16 mouse cellular contexts compared by ENCODE assay signal in genomic region chr5:117118220-117118619, GRCm38 (mm10). TPM values are rescaled to one million over a fixed set of nuclear protein-coding genes. Genes with fewer than 3 reads are reported as not detected.
DNase-seq lines count a peak whose midpoint lies in the region; ATAC-seq and TF ChIP-seq lines count a peak whose summit lies in the region.
"Had no signal": no experiment of that assay in that cellular context is flagged by ENCODE, and none has a peak within 500 bp of the region (broad histone marks: within the 10 kb centered on the region; RNA-seq: fewer than 3 reads in every experiment).

No protein-coding gene starts in this region.

- no peaks in the 10 kb centered on the region for H3K27me3 ChIP-seq in liver, adult 2 months (ENCODE audit: control insufficient read depth, insufficient read depth, low read length)
- no peaks in the 10 kb centered on the region for H3K27me3 ChIP-seq in liver, embryonic 11.5 days (replicated peaks; ENCODE audit: control insufficient read depth, insufficient read depth, low read length)
- no peaks in the 10 kb centered on the region for H3K27me3 ChIP-seq in liver, embryonic 16.5 days (ENCODE audit: control insufficient read depth, insufficient read depth, low read depth, low read length)
- peaks cover 28% of the 10 kb centered on the region for H3K27me3 ChIP-seq in limb, embryonic 10.5 days (ENCODE audit: low read depth, poor library complexity, severe bottlenecking)

- H3K27ac ChIP-seq in liver, adult 2 months (replicated peaks; ENCODE audit: insufficient read depth, low read depth, low read length), result peak overlapping the region; percentile 95
- peak overlapping the region; percentile 25; the same call in 1 of the 2 replicates for H3K27ac ChIP-seq in liver, embryonic 11.5 days (ENCODE audit: low read depth, low read length)
- H3K27ac ChIP-seq in liver, embryonic 16.5 days (ENCODE audit: low read length), result peak overlapping the region; percentile 92
- H3K27ac ChIP-seq in limb, embryonic 10.5 days, result no peak overlapping the region
- H3K27ac ChIP-seq: embryonic facial prominence, embryonic 12.5 days; forebrain, embryonic 13.5 days; hindbrain, embryonic 12.5 days; hindbrain, postnatal 0 days had no signal

- ATAC-seq in liver, embryonic 11.5 days (replicated peaks; ENCODE audit: low FRiP score), result no peak
- no peak for ATAC-seq in liver, embryonic 16.5 days (ENCODE audit: low read depth)
- ATAC-seq: forebrain, embryonic 13.5 days; forebrain, postnatal 0 days; hindbrain, postnatal 0 days had no signal

- TF ChIP-seq CTCF in liver, adult 2 months (IDR thresholded peaks at IDR 0.05; ENCODE audit: low read depth, low read length), result no peak

- H3K79me2 ChIP-seq in liver, adult 2 months (ENCODE audit: control insufficient read depth, insufficient read depth, low read length), result peaks cover 30% of the 10 kb centered on the region; the same call in 1 of the 2 replicates

- WGBS in liver, adult 2 months, result 32% methylated on average over 2 of the region's 2 CpGs
- 77% methylated on average over 2 of the region's 2 CpGs for WGBS in liver, embryonic 11.5 days
- WGBS in liver, embryonic 16.5 days (ENCODE audit: insufficient replicate concordance), result 46% methylated on average over 2 of the region's 2 CpGs
- 88% methylated on average over 2 of the region's 2 CpGs for WGBS in limb, embryonic 10.5 days

- no peak for TF ChIP-seq POLR2A in liver, adult 2 months (IDR thresholded peaks at IDR 0.05; ENCODE audit: extremely low read depth, insufficient read depth, low read length)

- H3K9me3 ChIP-seq in liver, embryonic 11.5 days (ENCODE audit: control insufficient read depth, low read length), result no peaks in the 10 kb centered on the region
- H3K9me3 ChIP-seq in liver, embryonic 16.5 days (replicated peaks; ENCODE audit: control insufficient read depth, low read length), result no peaks in the 10 kb centered on the region
- H3K9me3 ChIP-seq in limb, embryonic 10.5 days (replicated peaks), result no peaks in the 10 kb centered on the region
- H3K9me3 ChIP-seq: embryonic facial prominence, embryonic 12.5 days; forebrain, embryonic 13.5 days; heart, embryonic 10.5 days; hindbrain, embryonic 12.5 days had no signal

- no peak for DNase-seq in liver, adult 2 months (ENCODE audit: extremely low read depth, low read depth, low spot score)
- DNase-seq in liver, result no peak
- DNase-seq in liver, embryonic 11.5 days (ENCODE audit: low spot score), result no peak
- no peak for DNase-seq in thymus, postnatal 4 days
- DNase-seq in limb, embryonic 10.5 days (ENCODE audit: low spot score), result no peak
- DNase-seq: adrenal gland, postnatal 10 days; cerebellum, adult 11 months; cerebellum, adult 8-10 months; embryo, embryonic 11 days; forebrain, postnatal 0 days had no signal

- no peak overlapping the region for H3K4me3 ChIP-seq in liver, adult 2 months (ENCODE audit: insufficient read depth, low read depth, low read length)
- no peak overlapping the region for H3K4me3 ChIP-seq in liver, embryonic 11.5 days (ENCODE audit: low read depth, low read length)
- H3K4me3 ChIP-seq in liver, embryonic 16.5 days (ENCODE audit: low read depth, low read length), result no peak overlapping the region
- H3K4me3 ChIP-seq in limb, embryonic 10.5 days, result no peak overlapping the region
- H3K4me3 ChIP-seq: embryonic facial prominence, embryonic 12.5 days; forebrain, embryonic 13.5 days; hindbrain, embryonic 12.5 days had no signal

- H3K9ac ChIP-seq in liver, adult 2 months (ENCODE audit: low read depth, low read length), result no peak overlapping the region
- no peak overlapping the region for H3K9ac ChIP-seq in liver, embryonic 11.5 days (ENCODE audit: low read depth, low read length)
- H3K9ac ChIP-seq in liver, embryonic 16.5 days (ENCODE audit: low read depth, low read length), result no peak overlapping the region
- H3K9ac ChIP-seq: embryonic facial prominence, embryonic 12.5 days; forebrain, embryonic 13.5 days; forebrain, postnatal 0 days; hindbrain, embryonic 12.5 days had no signal

- peaks cover 22% of the 10 kb centered on the region for H3K4me1 ChIP-seq in liver, adult 2 months (ENCODE audit: control insufficient read depth, insufficient read depth, low read length)
- peaks cover 30% of the 10 kb centered on the region for H3K4me1 ChIP-seq in liver, embryonic 11.5 days (replicated peaks; ENCODE audit: control insufficient read depth, insufficient read depth, low read length)
- peaks cover 45% of the 10 kb centered on the region for H3K4me1 ChIP-seq in liver, embryonic 16.5 days (ENCODE audit: control insufficient read depth, low read depth, low read length)
- peaks cover 24% of the 10 kb centered on the region for H3K4me1 ChIP-seq in limb, embryonic 10.5 days

- H3K4me2 ChIP-seq in liver, embryonic 11.5 days, result peak overlapping the region; percentile 77
- H3K4me2 ChIP-seq in liver, embryonic 16.5 days (ENCODE audit: low read depth, low read length), result peak overlapping the region; percentile 77; the same call in 1 of the 2 replicates
- H3K4me2 ChIP-seq: embryonic facial prominence, embryonic 12.5 days had no signal

- peaks cover 3% of the 10 kb centered on the region; the same call in 1 of the 2 replicates for H3K36me3 ChIP-seq in liver, adult 2 months (ENCODE audit: control insufficient read depth, insufficient read depth, low read length)
- peaks cover 4% of the 10 kb centered on the region for H3K36me3 ChIP-seq in liver, embryonic 11.5 days (ENCODE audit: control insufficient read depth, insufficient read depth, low read length)
- H3K36me3 ChIP-seq in liver, embryonic 16.5 days (ENCODE audit: control insufficient read depth, insufficient read depth), result peaks cover 2% of the 10 kb centered on the region; the same call in 1 of the 2 replicates
- peaks cover 7% of the 10 kb centered on the region for H3K36me3 ChIP-seq in limb, embryonic 10.5 days

RNA-seq across cellular contexts. Expression of gene Taok3, which starts 1.7 kb away (rescaled TPM):
- total RNA-seq in liver, adult 2 months (2014; rRNA removed), result 23.0 and 27.9 TPM in 2 replicates
- 14.7 and 16.2 TPM in 2 replicates for polyA plus RNA-seq in liver, adult 2 months (2012; rRNA removed)
- polyA plus RNA-seq in liver, embryonic 11.5 days (2014; fragmentation: Nextera tagmentation; extraction: Ambion mirVana), result 69.3 and 73.6 TPM in 2 replicates
- 39.9 and 41.8 TPM in 2 replicates for polyA plus RNA-seq in liver, embryonic 16.5 days (2015; fragmentation: Nextera tagmentation; extraction: Ambion mirVana)
- 5.5 and 6.2 TPM in 2 replicates for polyA plus RNA-seq in limb, embryonic 10.5 days (2016; fragmentation: Nextera tagmentation; extraction: Ambion mirVana)

RNA-seq across cellular contexts. Expression of gene Suds3, which starts 2.3 kb away (rescaled TPM):
- total RNA-seq in liver, adult 2 months (2014; rRNA removed), result 59.9 and 61.4 TPM in 2 replicates
- polyA plus RNA-seq in liver, adult 2 months (2012; rRNA removed), result 77.1 and 82.8 TPM in 2 replicates
- polyA plus RNA-seq in liver, embryonic 11.5 days (2014; fragmentation: Nextera tagmentation; extraction: Ambion mirVana), result 37.8 and 41.9 TPM in 2 replicates
- 24.1 and 26.6 TPM in 2 replicates for polyA plus RNA-seq in liver, embryonic 16.5 days (2015; fragmentation: Nextera tagmentation; extraction: Ambion mirVana)
- 76.9 and 80.9 TPM in 2 replicates for polyA plus RNA-seq in limb, embryonic 10.5 days (2016; fragmentation: Nextera tagmentation; extraction: Ambion mirVana)
